Mouse (Mus musculus) forebrain, postnatal 0 days (tissue): ENCODE data around the gene Zmynd15. TPM values are rescaled to one million over a fixed set of nuclear protein-coding genes. Genes with fewer than 3 reads are reported as not detected.

ENCODE experiments used
- ATAC-seq: fragments of 200-750 bp; cut with Nextera tagmentation; 2 replicates; pipeline ENCODE4 v1.8.0; 2017; ENCODE audit warnings: mild to moderate bottlenecking, moderate library complexity
- DNase-seq: peaks from one replicate; pipeline ENCODE4 v3.0.0-alpha.2; 2015
- H3K27ac ChIP-seq: fragments of 300-500 bp; sonication (generic); 2 replicates; pipeline ENCODE4 v1.5.1; 2014; ENCODE audit warnings: low read depth, mild to moderate bottlenecking, antibody characterized with exemption, low read length, moderate library complexity, mixed read lengths
- H3K27me3 ChIP-seq: fragments of 300-500 bp; sonication (generic); 2 replicates; pipeline ENCODE4 v1.6.1; 2014; ENCODE audit warnings: mild to moderate bottlenecking, low read length, mixed read lengths; ENCODE audit not compliant: insufficient read depth
- H3K36me3 ChIP-seq: fragments of 300-500 bp; sonication (generic); 2 replicates; pipeline ENCODE4 v1.6.1; 2014; ENCODE audit warnings: mild to moderate bottlenecking, moderate library complexity; ENCODE audit not compliant: insufficient read depth
- H3K4me1 ChIP-seq: fragments of 300-500 bp; sonication (generic); 2 replicates; pipeline ENCODE4 v1.6.1; 2014; ENCODE audit warnings: antibody characterized with exemption; ENCODE audit not compliant: insufficient read depth
- H3K4me2 ChIP-seq: fragments of 300-500 bp; sonication (generic); 2 replicates; pipeline ENCODE4 v1.6.1; 2014; ENCODE audit warnings: low read depth, mild to moderate bottlenecking, moderate library complexity
- H3K4me3 ChIP-seq: fragments of 300-500 bp; sonication (generic); 2 replicates; pipeline ENCODE4 v1.5.1; 2014; ENCODE audit warnings: low read depth, low read length, mixed read lengths
- H3K9ac ChIP-seq: fragments of 300-500 bp; sonication (generic); 2 replicates; pipeline ENCODE4 v1.6.1; 2014; ENCODE audit warnings: mild to moderate bottlenecking
- H3K9me3 ChIP-seq: fragments of 300-500 bp; sonication (generic); 2 replicates; pipeline ENCODE4 v1.6.1; 2016; ENCODE audit warnings: low read length
- CTCF ChIP-seq: sonication (generic); IDR thresholded peaks from 2 replicates; pipeline ENCODE4 v1.5.1; 2016; ENCODE audit warnings: antibody characterized with exemption, control low read depth, low read depth
- WGBS: fragments of 180-500 bp; shearing (Covaris S2); extraction: QIAGEN DNeasy Blood & Tissue Kit; methylation state at CpG from one replicate; pipeline ENCODE4 v1.1.7; 2014; 5-methylcytosine and 5-hydroxymethylcytosine counted together
- microRNA-seq, 2 experiments: library from miRNA; unstranded; fragments of <30 nt; microRNA quantifications; one replicate each; pipeline ENCODE4; 2016
- polyA plus RNA-seq: library from polyadenylated mRNA; unstranded; fragments of >200 nt; fragmentation: Nextera tagmentation; extraction: Ambion mirVana; gene quantifications from 2 replicates; pipeline ENCODE4 v1.2.1, GENCODE M21; 2015
- total RNA-seq: library from RNA; depleted of rRNA; stranded (reverse); fragments of >200 nt; gene quantifications from 2 replicates; pipeline ENCODE4 v1.2.3, GENCODE M21; 2014; rRNA removed

The Zmynd15 gene
- total and polyA plus RNA-seq, 2 experiments from 2014 or later = 0.84 to 1.1 TPM

GRCm38 (mm10) chr11:70514288-70514687 is 55.1 kb downstream of the Zmynd15 start, which contains the start of gene Vmo1:
Gene Vmo1 (minus strand): TSS chr11:70514616.
- Histone ChIP-seq H3K4me2 (no peak within 1 kb of the TSS), H3K36me3 (no peaks in the 10 kb centered on the region), H3K27me3 (no peaks in the 10 kb centered on the region), H3K4me1 (no peaks in the 10 kb centered on the region), H3K27ac (no peak within 1 kb of the TSS), H3K9me3 (no peaks in the 10 kb centered on the region), H3K9ac (no peak within 1 kb of the TSS), H3K4me3 (no peak within 1 kb of the TSS)
- no peak for TF ChIP-seq CTCF
- 90% methylated on average over 7 of the region's 7 CpGs for WGBS
- ATAC-seq (no peak), DNase-seq (no peak)

Small RNA genes within 50 kb of the gene (microRNA-seq; reads per million reads assigned to microRNA genes)
- gene Mir7115 = 0.73 to 1.5 reads per million in 2 experiments

Other genes with a start within 250 kb of the Zmynd15 start
Only the 30 nearest of the 31 such genes appear.
- gene Slc16a13, start 238.4 kb upstream of the Zmynd15 start, total RNA-seq = 9.8 and 10.9 TPM in 2 replicates
- gene Slc16a13, start 238.4 kb upstream of the Zmynd15 start, polyA plus RNA-seq = 8.2 and 9.6 TPM in 2 replicates
- gene Bcl6b, start 229.6 kb upstream of the Zmynd15 start, total RNA-seq = 4.2 TPM in 2 replicates
- gene Bcl6b, start 229.6 kb upstream of the Zmynd15 start, polyA plus RNA-seq = 3.8 and 5.3 TPM in 2 replicates
- 48.7 and 54.1 TPM in 2 replicates for gene 0610010K14Rik, start 221.5 kb upstream of the Zmynd15 start, total RNA-seq
- 161 and 207 TPM in 2 replicates for gene 0610010K14Rik, start 221.5 kb upstream of the Zmynd15 start, polyA plus RNA-seq
- 4.9 and 7.4 TPM in 2 replicates for gene Gm21988, start 219.6 kb upstream of the Zmynd15 start, total RNA-seq
- 16.6 and 19.4 TPM in 2 replicates for gene Gm21988, start 219.6 kb upstream of the Zmynd15 start, polyA plus RNA-seq
- 24.6 and 48.0 TPM in 2 replicates for gene Rnasek, start 219.6 kb upstream of the Zmynd15 start, total RNA-seq
- 520 and 544 TPM in 2 replicates for gene Rnasek, start 219.6 kb upstream of the Zmynd15 start, polyA plus RNA-seq
- 0.10 and 0.31 TPM in 2 replicates for gene Alox12, start 204.1 kb upstream of the Zmynd15 start, total RNA-seq
- 0.46 and 0.59 TPM in 2 replicates for gene Alox12, start 204.1 kb upstream of the Zmynd15 start, polyA plus RNA-seq
- gene Alox12e, start 136.8 kb upstream of the Zmynd15 start, total RNA-seq = 0.10 TPM in 1 of 2 replicates, not detected in the other
- gene Alox12e, start 136.8 kb upstream of the Zmynd15 start, polyA plus RNA-seq = 0.08 TPM in 2 replicates
- gene Alox15, start 107.4 kb upstream of the Zmynd15 start, total RNA-seq = not detected in 2 replicates
- 0.09 TPM in 1 of 2 replicates, not detected in the other for gene Alox15, start 107.4 kb upstream of the Zmynd15 start, polyA plus RNA-seq
- 24.5 and 30.7 TPM in 2 replicates for gene Pelp1, start 49.4 kb upstream of the Zmynd15 start, total RNA-seq
- 21.0 and 31.3 TPM in 2 replicates for gene Pelp1, start 49.4 kb upstream of the Zmynd15 start, polyA plus RNA-seq
- gene Arrb2, start 26.8 kb upstream of the Zmynd15 start, total RNA-seq = 71.9 and 74.4 TPM in 2 replicates
- gene Arrb2, start 26.8 kb upstream of the Zmynd15 start, polyA plus RNA-seq = 39.6 and 44.9 TPM in 2 replicates
- 21.2 and 41.3 TPM in 2 replicates for gene Med11, start 7.5 kb upstream of the Zmynd15 start, total RNA-seq
- 35.3 and 35.6 TPM in 2 replicates for gene Med11, start 7.5 kb upstream of the Zmynd15 start, polyA plus RNA-seq
- gene Cxcl16, start 551 bp downstream of the Zmynd15 start, total RNA-seq = 2.2 and 2.3 TPM in 2 replicates
- 2.0 and 2.4 TPM in 2 replicates for gene Cxcl16, start 551 bp downstream of the Zmynd15 start, polyA plus RNA-seq
- gene Tm4sf5, start 45.8 kb downstream of the Zmynd15 start, total RNA-seq = 2.8 and 6.3 TPM in 2 replicates
- gene Tm4sf5, start 45.8 kb downstream of the Zmynd15 start, polyA plus RNA-seq = 7.5 and 11.6 TPM in 2 replicates
- not detected in 2 replicates for gene Vmo1, start 55.2 kb downstream of the Zmynd15 start, total RNA-seq
- 0.24 TPM in 1 of 2 replicates, not detected in the other for gene Vmo1, start 55.2 kb downstream of the Zmynd15 start, polyA plus RNA-seq
- gene Gltpd2, start 59.8 kb downstream of the Zmynd15 start, total RNA-seq = not detected in 2 replicates
- 0.18 and 0.25 TPM in 2 replicates for gene Gltpd2, start 59.8 kb downstream of the Zmynd15 start, polyA plus RNA-seq
- gene Psmb6, start 65.9 kb downstream of the Zmynd15 start, total RNA-seq = 428 and 451 TPM in 2 replicates
- gene Psmb6, start 65.9 kb downstream of the Zmynd15 start, polyA plus RNA-seq = 820 and 1,026 TPM in 2 replicates
- not detected in 2 replicates for gene Gm40193, start 73.5 kb downstream of the Zmynd15 start, total RNA-seq
- not detected in 2 replicates for gene Gm40193, start 73.5 kb downstream of the Zmynd15 start, polyA plus RNA-seq
- 33.7 and 40.5 TPM in 2 replicates for gene Pld2, start 80.6 kb downstream of the Zmynd15 start, total RNA-seq
- gene Pld2, start 80.6 kb downstream of the Zmynd15 start, polyA plus RNA-seq = 8.4 and 11.6 TPM in 2 replicates
- gene Mink1, start 103.4 kb downstream of the Zmynd15 start, total RNA-seq = 63.5 and 81.2 TPM in 2 replicates
- 9.5 and 15.0 TPM in 2 replicates for gene Mink1, start 103.4 kb downstream of the Zmynd15 start, polyA plus RNA-seq
- 0.31 and 0.48 TPM in 2 replicates for gene 4930544D05Rik, start 156.4 kb downstream of the Zmynd15 start, total RNA-seq
- gene 4930544D05Rik, start 156.4 kb downstream of the Zmynd15 start, polyA plus RNA-seq = not detected in 2 replicates
- 0.92 TPM in 1 of 2 replicates, not detected in the other for gene Chrne, start 159.8 kb downstream of the Zmynd15 start, total RNA-seq
- 0.58 and 1.0 TPM in 2 replicates for gene Chrne, start 159.8 kb downstream of the Zmynd15 start, polyA plus RNA-seq
- 0.10 TPM in 1 of 2 replicates, not detected in the other for gene Gp1ba, start 179.7 kb downstream of the Zmynd15 start, total RNA-seq
- gene Gp1ba, start 179.7 kb downstream of the Zmynd15 start, polyA plus RNA-seq = 0.08 and 0.18 TPM in 2 replicates
- gene Rnf167, start 187.8 kb downstream of the Zmynd15 start, total RNA-seq = 63.2 and 76.4 TPM in 2 replicates
- gene Rnf167, start 187.8 kb downstream of the Zmynd15 start, polyA plus RNA-seq = 102 and 109 TPM in 2 replicates
- gene Slc25a11, start 188.0 kb downstream of the Zmynd15 start, total RNA-seq = 133 and 134 TPM in 2 replicates
- gene Slc25a11, start 188.0 kb downstream of the Zmynd15 start, polyA plus RNA-seq = 151 and 160 TPM in 2 replicates
- 386 and 408 TPM in 2 replicates for gene Pfn1, start 195.2 kb downstream of the Zmynd15 start, total RNA-seq
- gene Pfn1, start 195.2 kb downstream of the Zmynd15 start, polyA plus RNA-seq = 687 and 843 TPM in 2 replicates
- 7.4 and 14.6 TPM in 2 replicates for gene Eno3, start 197.8 kb downstream of the Zmynd15 start, total RNA-seq
- 4.3 and 5.5 TPM in 2 replicates for gene Eno3, start 197.8 kb downstream of the Zmynd15 start, polyA plus RNA-seq
- gene Spag7, start 210.0 kb downstream of the Zmynd15 start, total RNA-seq = 49.2 and 57.1 TPM in 2 replicates
- gene Spag7, start 210.0 kb downstream of the Zmynd15 start, polyA plus RNA-seq = 56.6 and 116 TPM in 2 replicates
- gene Camta2, start 228.7 kb downstream of the Zmynd15 start, total RNA-seq = 12.8 and 17.3 TPM in 2 replicates
- gene Camta2, start 228.7 kb downstream of the Zmynd15 start, polyA plus RNA-seq = 11.1 and 17.7 TPM in 2 replicates
- gene Inca1, start 240.7 kb downstream of the Zmynd15 start, total RNA-seq = 0.62 and 0.69 TPM in 2 replicates
- 1.5 and 2.1 TPM in 2 replicates for gene Inca1, start 240.7 kb downstream of the Zmynd15 start, polyA plus RNA-seq
- gene Kif1c, start 241.1 kb downstream of the Zmynd15 start, total RNA-seq = 16.8 and 25.9 TPM in 2 replicates
- 1.1 and 1.2 TPM in 2 replicates for gene Kif1c, start 241.1 kb downstream of the Zmynd15 start, polyA plus RNA-seq